Mouse (Mus musculus): ENCODE results near the gene Ptprd.

- TF ChIP-seq EP300 (IDR thresholded peaks at IDR 0.05) (no peak), CTCF (IDR thresholded peaks at IDR 0.05) (no peak)
Measured at GRCm38 (mm10) chr4:77238144-77238543, 973.6 kb downstream of the Ptprd start.

Measured in lung, postnatal 0 days (tissue).